Mouse (Mus musculus) heart, adult 2 months (tissue): Measurements from ENCODE around the gene Stxbp1. TPM values are rescaled to one million over a fixed set of nuclear protein-coding genes. Genes with fewer than 3 reads are reported as not detected.
A peak's percentile ranks its signal among the peaks of the same experiment; 100 is the strongest.

Experiments used
- DNase-seq, 2 experiments: peaks; one replicate each; pipeline ENCODE4 v3.0.0; 2021
- H3K27ac ChIP-seq: fragments of 200-600 bp; 2 replicates; pipeline ENCODE4 v1.8.1; 2022
- H3K27me3 ChIP-seq: fragments of 200-500 bp; 2 replicates; pipeline ENCODE4 v1.6.1; 2012; ENCODE audit warnings: mild to moderate bottlenecking, low read length, inconsistent platforms, mixed read lengths; ENCODE audit not compliant: control insufficient read depth, insufficient read depth
- H3K36me3 ChIP-seq: fragments of 200-500 bp; 2 replicates; pipeline ENCODE4 v1.6.1; 2012; ENCODE audit warnings: low read length, inconsistent platforms; ENCODE audit not compliant: control insufficient read depth, insufficient read depth
- H3K4me1 ChIP-seq: fragments of 200-500 bp; 2 replicates; pipeline ENCODE4 v1.6.1; 2011; ENCODE audit warnings: low read length; ENCODE audit not compliant: control insufficient read depth, insufficient read depth
- H3K4me3 ChIP-seq: fragments of 200-600 bp; 2 replicates; pipeline ENCODE4 v1.8.1; 2022
- H3K79me2 ChIP-seq: fragments of 200-500 bp; replicated peaks from 2 replicates; pipeline ENCODE4 v1.6.1; 2012; ENCODE audit warnings: mild to moderate bottlenecking, inconsistent platforms, low read length, moderate library complexity, mixed read lengths; ENCODE audit not compliant: control insufficient read depth, insufficient read depth
- H3K9ac ChIP-seq: fragments of 200-500 bp; 2 replicates; pipeline ENCODE4 v1.6.1; 2012; ENCODE audit warnings: low read depth, mild to moderate bottlenecking, control low read depth, inconsistent platforms, low read length, mixed read lengths
- CTCF ChIP-seq: fragments of 200-600 bp; IDR thresholded peaks from 2 replicates; pipeline ENCODE4 v1.8.1; 2022; ENCODE audit warnings: antibody characterized with exemption, mild to moderate bottlenecking, moderate library complexity
- EP300 ChIP-seq: fragments of 200-500 bp; IDR thresholded peaks from 2 replicates; pipeline ENCODE4 v1.6.1; 2011; ENCODE audit warnings: low read depth, low read length, control low read depth; ENCODE audit not compliant: insufficient read depth
- POLR2A ChIP-seq: fragments of 200-500 bp; IDR thresholded peaks from 2 replicates; pipeline ENCODE4 v1.6.1; 2011; ENCODE audit warnings: mild to moderate bottlenecking, low read depth, low read length, control low read depth; ENCODE audit not compliant: insufficient read depth
- WGBS: fragments of 180-500 bp; shearing (Covaris S2); methylation state at CpG from one replicate; pipeline ENCODE4 v1.1.7; 2018; 5-methylcytosine and 5-hydroxymethylcytosine counted together
- intact Hi-C: fragments of 180-260 bp; cut with DNase I; formaldehyde crosslinking; loops from one replicate; pipeline ENCODE4 v1.15.1; 2025
- polyA plus RNA-seq: library from polyadenylated mRNA; depleted of rRNA; stranded (reverse); fragments of >200 nt; gene quantifications from 2 replicates; pipeline ENCODE4 v1.2.3, GENCODE M21; 2012
- total RNA-seq, 2 experiments: library from RNA; stranded (reverse); gene quantifications; 2 replicates each; pipeline ENCODE4 v1.2.3; 2021

Stxbp1 gene
- total and polyA plus RNA-seq, 3 experiments = 9.8 to 14.4 (median 11.4) TPM

DNA sequence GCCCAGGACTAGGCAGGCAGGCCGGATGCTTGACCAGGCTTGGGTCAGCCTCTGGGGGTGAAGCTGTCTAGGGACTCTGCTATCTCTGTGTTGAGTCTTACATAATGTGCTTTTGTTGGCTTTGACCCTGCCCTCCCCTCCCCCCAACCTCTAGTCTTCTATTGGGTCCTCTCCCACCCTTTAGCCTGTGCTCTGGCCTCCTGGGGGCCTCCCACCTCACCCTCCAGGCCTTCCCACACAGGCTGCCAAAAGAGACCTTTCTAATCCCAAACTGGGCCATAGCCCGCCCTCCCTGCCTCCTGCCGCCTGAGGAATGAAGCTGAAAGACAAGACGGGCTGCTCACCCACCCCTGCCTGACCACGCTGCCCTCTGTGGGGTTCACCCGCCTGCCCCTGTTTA, 34.0 kb upstream of the Stxbp1 start:
- intact Hi-C loops = loop anchor here (2.0 kb wide), 1 partner anchor 30 kb away; no protein-coding TSS in a partner anchor
- no peaks in the 10 kb centered on the region for H3K27me3 ChIP-seq
- H3K79me2 ChIP-seq = peaks cover 4% of the 10 kb centered on the region
- H3K9ac ChIP-seq = 0 out of 2 replicates have a peak overlapping the region, but pooled peaks have one; percentile 10
- no peaks in the 10 kb centered on the region; the same call in 1 of the 2 replicates for H3K36me3 ChIP-seq
- WGBS = 35% methylated on average over 6 of the region's 6 CpGs
- peaks cover 34% of the 10 kb centered on the region for H3K4me1 ChIP-seq
- peak overlapping the region; percentile 83 for H3K27ac ChIP-seq
- TF ChIP-seq CTCF (no peak), EP300 (no peak), POLR2A (no peak)
- peak; percentile 48 to 56 for DNase-seq
- no peak overlapping the region for H3K4me3 ChIP-seq

DNA sequence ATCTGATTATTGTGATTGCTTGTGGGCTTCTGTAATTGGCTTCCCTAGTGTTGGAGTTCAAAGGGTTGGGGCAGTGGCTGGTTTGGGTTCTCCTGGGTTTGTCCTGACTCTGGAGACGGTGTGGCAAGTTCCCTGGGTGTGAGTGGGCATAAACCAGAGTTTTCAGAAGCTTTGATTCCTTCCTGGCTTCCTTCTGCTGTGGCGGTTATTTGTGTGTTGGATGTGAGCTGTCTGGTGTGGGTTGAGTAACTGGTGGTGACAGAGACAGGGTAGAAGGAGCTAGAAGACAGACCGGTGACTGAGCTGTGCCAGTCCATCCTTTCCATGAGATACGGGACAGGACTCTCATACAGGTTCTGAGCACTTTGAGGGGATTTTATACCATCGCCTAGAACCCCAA, 32.5 kb upstream of the Stxbp1 start:
- Histone ChIP-seq H3K4me3 (no peak overlapping the region), H3K79me2 (peaks cover 4% of the 10 kb centered on the region), H3K27me3 (no peaks in the 10 kb centered on the region), H3K36me3 (no peaks in the 10 kb centered on the region; the same call in 1 of the 2 replicates), H3K4me1 (peaks cover 35% of the 10 kb centered on the region), H3K27ac (peak overlapping the region; percentile 83), H3K9ac (no peak overlapping the region)
- 65% methylated on average over 5 of the region's 5 CpGs for WGBS
- intact Hi-C loops = no loop called here
- no peak for TF ChIP-seq CTCF
- no peak for TF ChIP-seq POLR2A
- TF ChIP-seq EP300 = no peak
- DNase-seq = no peak

DNA sequence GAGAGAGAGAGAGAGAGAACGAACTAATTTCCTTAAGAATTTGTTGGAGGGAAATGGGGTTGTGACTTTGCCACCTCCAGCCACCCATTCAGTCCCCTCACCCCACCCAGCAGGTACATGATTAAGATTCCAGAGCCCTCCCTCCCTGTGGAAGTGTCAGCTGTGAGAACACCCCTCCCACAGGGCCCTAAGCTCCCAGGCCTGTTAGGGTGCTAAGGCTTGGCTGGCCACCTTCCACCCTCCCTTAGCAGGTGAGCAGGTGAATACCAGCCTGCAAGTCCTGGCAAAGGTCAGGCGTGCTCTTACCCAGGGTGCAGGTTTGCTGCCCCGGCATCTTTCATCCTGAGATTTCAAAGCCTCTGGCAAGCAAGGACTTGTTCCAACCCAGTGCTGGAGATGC, 31.4 kb upstream of the Stxbp1 start:
- DNase-seq = no peak
- Histone ChIP-seq H3K27ac (peak overlapping the region; percentile 83), H3K27me3 (no peaks in the 10 kb centered on the region), H3K9ac (peak overlapping the region; percentile 41), H3K4me1 (peaks cover 29% of the 10 kb centered on the region), H3K36me3 (no peaks in the 10 kb centered on the region), H3K4me3 (peak overlapping the region; percentile 95), H3K79me2 (peaks cover 4% of the 10 kb centered on the region)
- WGBS = 37% methylated on average over 3 of the region's 3 CpGs
- intact Hi-C loops = no loop called here
- TF ChIP-seq EP300 (no peak), CTCF (no peak), POLR2A (no peak)

DNA sequence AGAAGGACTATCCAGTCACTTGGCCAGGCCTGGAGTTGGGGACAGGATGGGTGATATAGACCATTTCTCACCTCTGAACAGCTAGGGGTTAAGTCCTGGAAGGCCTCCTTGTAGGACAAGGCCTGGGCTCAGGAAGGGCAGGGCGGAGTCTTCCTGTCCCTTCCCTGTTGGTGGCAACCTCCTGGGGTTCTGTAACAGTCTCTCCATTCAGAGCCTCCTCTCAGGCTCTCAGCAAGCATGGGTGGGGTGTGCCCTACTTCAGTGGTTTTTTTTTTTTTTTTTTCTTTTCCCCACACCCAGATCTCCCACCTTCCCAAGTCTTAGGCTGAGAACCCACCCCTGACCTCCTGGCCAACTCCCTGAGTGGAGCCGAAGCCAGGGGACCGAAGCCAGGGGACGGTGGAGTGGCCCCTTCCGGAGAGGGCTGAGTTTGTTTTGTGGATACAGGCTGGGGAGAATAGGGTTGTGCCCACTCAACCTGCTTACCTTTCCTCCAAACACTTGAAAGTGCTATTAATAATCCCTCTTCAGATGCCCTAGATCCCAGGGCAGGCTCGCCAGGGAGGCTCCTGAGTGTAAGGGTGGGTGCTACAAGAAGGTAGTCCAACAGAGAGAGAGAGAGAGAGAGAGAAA, 30.8 kb upstream of the Stxbp1 start:
- Histone ChIP-seq H3K79me2 (peaks cover 1% of the 10 kb centered on the region; the same call in 1 of the 2 replicates), H3K4me3 (peak overlapping the region; percentile 95), H3K36me3 (no peaks in the 10 kb centered on the region), H3K9ac (peak overlapping the region; percentile 88), H3K27me3 (no peaks in the 10 kb centered on the region), H3K4me1 (peaks cover 26% of the 10 kb centered on the region), H3K27ac (peak overlapping the region; percentile 83)
- 19% methylated on average over 6 of the region's 6 CpGs for WGBS
- DNase-seq = no peak
- TF ChIP-seq EP300 (no peak), CTCF (no peak), POLR2A (peak; percentile 47; the same call in 1 of the 2 replicates)
- intact Hi-C loops = no loop called here

DNA sequence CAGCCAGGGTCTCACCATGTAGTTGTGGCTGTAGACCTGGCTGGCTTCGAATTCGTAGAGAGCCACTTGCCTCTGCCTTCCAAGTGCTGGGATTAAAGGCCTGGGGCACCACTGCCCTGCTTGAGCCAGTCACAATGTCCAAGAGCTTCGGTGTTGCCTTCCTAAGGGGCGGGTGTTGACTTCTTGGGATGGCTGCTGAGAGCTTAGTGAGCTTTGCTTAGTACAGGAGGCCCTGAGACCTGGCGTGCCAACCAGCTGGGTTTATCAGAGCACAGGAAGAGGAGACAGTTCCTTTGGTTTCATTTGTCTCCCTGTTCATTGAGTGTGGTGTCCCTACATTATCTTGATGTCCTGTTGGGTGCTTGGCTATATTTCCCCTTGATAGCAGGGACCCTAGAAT, 30.3 kb upstream of the Stxbp1 start:
- H3K4me1 ChIP-seq = peaks cover 26% of the 10 kb centered on the region
- WGBS = 24% methylated on average over 5 of the region's 5 CpGs

DNA sequence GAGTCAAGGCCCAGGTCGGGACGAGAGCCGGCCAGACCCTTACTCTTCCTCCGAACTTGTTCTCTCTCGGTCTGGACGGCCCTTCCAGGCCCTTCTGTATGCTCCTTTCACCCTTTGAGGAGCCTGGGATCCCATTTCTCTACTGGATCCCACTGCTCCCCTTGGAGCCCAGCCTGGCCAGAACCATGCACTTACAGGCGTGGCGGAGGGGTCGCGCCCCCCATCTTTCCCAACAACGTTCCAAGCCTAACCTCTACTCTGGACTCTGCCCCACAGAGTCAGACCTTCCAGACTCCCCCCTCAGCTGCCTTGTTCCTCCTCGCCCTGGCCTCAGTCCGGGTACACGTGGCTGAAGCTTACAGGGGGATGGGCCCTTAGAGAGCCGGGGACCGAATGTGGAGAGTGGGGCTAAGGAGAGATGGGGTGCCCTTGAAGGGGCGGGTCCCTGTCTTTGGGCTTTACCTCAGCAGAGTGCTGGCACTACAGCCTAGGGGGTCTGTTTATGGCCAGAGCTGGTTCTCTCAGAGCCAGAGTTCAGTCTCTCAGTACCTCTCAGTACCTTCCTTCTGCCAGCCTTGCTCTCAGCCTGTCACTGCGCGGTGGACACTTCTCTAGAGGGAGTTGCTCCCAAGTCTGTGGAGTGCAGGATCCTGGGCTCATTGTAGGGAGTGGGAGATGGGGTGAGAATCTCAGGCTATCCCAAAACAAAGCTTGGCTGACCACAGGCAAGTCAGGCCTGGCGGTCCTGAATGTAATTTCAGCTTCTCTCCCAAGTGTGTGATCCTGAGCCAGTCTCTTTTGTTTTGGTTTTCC, 29.7 kb upstream of the Stxbp1 start:
- intact Hi-C loops = no loop called here
- TF ChIP-seq POLR2A (no peak), EP300 (no peak), CTCF (no peak)
- peak; percentile 40 to 57 for DNase-seq
- Histone ChIP-seq H3K79me2 (peaks cover 1% of the 10 kb centered on the region; the same call in 1 of the 2 replicates), H3K36me3 (no peaks in the 10 kb centered on the region), H3K4me1 (peaks cover 23% of the 10 kb centered on the region), H3K9ac (peak overlapping the region; percentile 88), H3K4me3 (peak overlapping the region; percentile 95), H3K27ac (peak overlapping the region; percentile 83), H3K27me3 (no peaks in the 10 kb centered on the region)
- WGBS = 6% methylated on average over 20 of the region's 20 CpGs

More for the DNA sequence above, 30.3 kb upstream of the Stxbp1 start:
- no peak for DNase-seq
- intact Hi-C loops = no loop called here
- Histone ChIP-seq H3K4me3 (peak overlapping the region; percentile 95), H3K9ac (peak overlapping the region; percentile 88), H3K27me3 (no peaks in the 10 kb centered on the region), H3K36me3 (no peaks in the 10 kb centered on the region), H3K27ac (peak overlapping the region; percentile 83), H3K79me2 (peaks cover 1% of the 10 kb centered on the region; the same call in 1 of the 2 replicates)
- TF ChIP-seq EP300 (no peak), CTCF (no peak), POLR2A (no peak)
